Mouse (Mus musculus) embryonic facial prominence, embryonic 14.5 days (tissue): Measurements from ENCODE around the gene Arpc5. TPM values are rescaled to one million over a fixed set of nuclear protein-coding genes. Genes with fewer than 3 reads are reported as not detected.
"Not testable (repeated sequence)": the region's sequence is repeated elsewhere in the genome, so short reads cannot be mapped to it uniquely, and the experiment has no call there.

ENCODE experiments used
- ATAC-seq: fragments of 200-750 bp; cut with Nextera tagmentation; 2 replicates; pipeline ENCODE4 v1.8.0; 2017; ENCODE audit warnings: low read depth, moderate number of reproducible peaks, moderate TSS enrichment
- DNase-seq: peaks from one replicate; pipeline ENCODE4 v3.0.0-alpha.2; 2015; ENCODE audit warnings: low spot score
- H3K27ac ChIP-seq: fragments of 300-500 bp; sonication (generic); replicated peaks from 2 replicates; pipeline ENCODE4 v1.5.1; 2014; ENCODE audit warnings: low read depth, mild to moderate bottlenecking, low read length, moderate library complexity
- H3K27me3 ChIP-seq: fragments of 300-500 bp; sonication (generic); replicated peaks from 2 replicates; pipeline ENCODE4 v1.6.1; 2014; ENCODE audit warnings: low read length; ENCODE audit not compliant: control insufficient read depth, insufficient read depth
- H3K36me3 ChIP-seq: fragments of 300-500 bp; sonication (generic); 2 replicates; pipeline ENCODE4 v1.6.1; 2014; ENCODE audit warnings: low read length, mixed read lengths; ENCODE audit not compliant: control insufficient read depth, insufficient read depth
- H3K4me1 ChIP-seq: fragments of 300-500 bp; sonication (generic); 2 replicates; pipeline ENCODE4 v1.6.1; 2014; ENCODE audit warnings: antibody characterized with exemption, low read length; ENCODE audit not compliant: control insufficient read depth, insufficient read depth
- H3K4me2 ChIP-seq: fragments of 300-500 bp; sonication (generic); 2 replicates; pipeline ENCODE4 v1.6.1; 2014; ENCODE audit warnings: low read depth, mild to moderate bottlenecking, low read length, moderate library complexity, mixed read lengths
- H3K4me3 ChIP-seq: fragments of 300-500 bp; sonication (generic); 2 replicates; pipeline ENCODE4 v1.5.1; 2014; ENCODE audit warnings: low read depth, mild to moderate bottlenecking, low read length
- H3K9ac ChIP-seq: fragments of 300-500 bp; sonication (generic); 2 replicates; pipeline ENCODE4 v1.6.1; 2014; ENCODE audit warnings: low read depth, mild to moderate bottlenecking, low read length, moderate library complexity, mixed read lengths
- H3K9me3 ChIP-seq: fragments of 300-500 bp; sonication (generic); 2 replicates; pipeline ENCODE4 v1.6.1; 2016; ENCODE audit warnings: low read length; ENCODE audit not compliant: control insufficient read depth
- WGBS: fragments of 180-500 bp; shearing (Covaris S2); extraction: QIAGEN DNeasy Blood & Tissue Kit; methylation state at CpG from one replicate; pipeline ENCODE4 v1.1.7; 2014; 5-methylcytosine and 5-hydroxymethylcytosine counted together
- polyA plus RNA-seq: library from polyadenylated mRNA; unstranded; fragments of >200 nt; fragmentation: Nextera tagmentation; extraction: Ambion mirVana; gene quantifications from 2 replicates; pipeline ENCODE4 v1.2.1, GENCODE M21; 2014

Arpc5 gene
- polyA plus RNA-seq, 1 experiment from 2014 or later: 267 TPM

- DNase-seq (peak; percentile 94), ATAC-seq (peak; percentile 42; the same call in 1 of the 2 replicates)
- peaks cover 41% of the 10 kb centered on the region for H3K36me3 ChIP-seq
- H3K4me3 ChIP-seq: peak overlapping the region; percentile 96
- 9% methylated on average over 5 of the region's 5 CpGs for WGBS
- H3K27ac ChIP-seq: no peak overlapping the region
- peak overlapping the region; percentile 98 for H3K4me2 ChIP-seq
- no peaks in the 10 kb centered on the region; the same call in 1 of the 2 replicates for H3K4me1 ChIP-seq
- H3K9me3 ChIP-seq: no peaks in the 10 kb centered on the region
- H3K27me3 ChIP-seq: peaks cover 3% of the 10 kb centered on the region; the same call in 1 of the 2 replicates
- peak overlapping the region; percentile 94 for H3K9ac ChIP-seq
Measured at GRCm38 (mm10) chr1:152767749-152768488, 1.6 kb downstream of the Arpc5 start.

GRCm38 (mm10) chr1:152771016-152771415, 4.7 kb downstream of the Arpc5 start:
- Histone ChIP-seq H3K9me3 (no peaks in the 10 kb centered on the region), H3K4me3 (no peak overlapping the region), H3K27ac (no peak overlapping the region), H3K27me3 (no peaks in the 10 kb centered on the region; the same call in 1 of the 2 replicates), H3K36me3 (peaks cover 72% of the 10 kb centered on the region), H3K9ac (no peak overlapping the region), H3K4me1 (no peaks in the 10 kb centered on the region; the same call in 1 of the 2 replicates), H3K4me2 (no peak overlapping the region)
- no peak for DNase-seq
- whole genome bisulfite sequencing: 81% methylated on average over 9 of the region's 9 CpGs
- ATAC-seq: no peak

GRCm38 (mm10) chr1:152774601-152775000, 8.3 kb downstream of the Arpc5 start:
- WGBS: 85% methylated on average over 3 of the region's 3 CpGs
- ATAC-seq, H3K4me1 ChIP-seq, H3K9ac ChIP-seq, H3K4me2 ChIP-seq, H3K27me3 ChIP-seq, H3K9me3 ChIP-seq, H3K27ac ChIP-seq, H3K4me3 ChIP-seq, DNase-seq: not testable (repeated sequence)
- H3K36me3 ChIP-seq: peaks cover 70% of the 10 kb centered on the region

DNA sequence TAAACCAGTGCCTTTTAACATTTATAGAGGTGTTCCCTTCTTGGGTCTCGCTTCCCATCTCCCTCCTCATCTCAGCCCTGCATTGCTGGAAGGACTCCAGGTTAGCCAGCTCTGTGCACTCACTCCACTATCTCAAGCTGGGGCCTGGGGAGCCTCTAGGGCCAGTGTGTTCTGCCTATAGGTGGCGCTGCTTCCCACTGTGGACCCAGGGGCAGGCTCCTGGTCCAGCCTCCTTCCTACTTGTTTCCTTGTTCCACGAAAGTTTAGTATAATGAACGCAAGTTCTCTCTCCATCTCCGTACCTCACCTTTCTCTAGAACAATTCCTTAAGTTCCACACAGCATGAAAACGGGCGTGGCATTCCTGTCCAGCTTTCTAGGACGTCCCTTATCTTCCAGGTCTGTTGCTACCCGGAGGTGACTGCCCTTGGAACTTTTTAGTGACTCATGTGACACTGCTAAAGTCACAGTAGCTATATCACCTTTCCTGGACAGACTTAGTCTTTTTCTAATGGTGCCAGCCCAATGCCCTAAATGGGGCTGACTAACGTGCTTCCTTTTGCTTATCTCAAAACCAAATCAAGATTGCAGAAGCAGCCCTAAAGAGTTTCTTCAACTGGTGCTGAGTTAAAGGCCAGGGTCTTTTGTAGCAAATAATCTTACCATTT, 12.9 kb downstream of the Arpc5 start:
- H3K9ac ChIP-seq: no peak overlapping the region
- no peaks in the 10 kb centered on the region for H3K27me3 ChIP-seq
- no peak overlapping the region for H3K4me3 ChIP-seq
- peak; percentile 68; the same call in 1 of the 2 replicates for ATAC-seq
- H3K9me3 ChIP-seq: no peaks in the 10 kb centered on the region
- DNase-seq: peak; percentile 35
- H3K4me2 ChIP-seq: no peak overlapping the region
- 34% methylated on average over 10 of the region's 10 CpGs for WGBS
- no peak overlapping the region for H3K27ac ChIP-seq
- H3K36me3 ChIP-seq: peaks cover 26% of the 10 kb centered on the region
- H3K4me1 ChIP-seq: no peaks in the 10 kb centered on the region

DNA sequence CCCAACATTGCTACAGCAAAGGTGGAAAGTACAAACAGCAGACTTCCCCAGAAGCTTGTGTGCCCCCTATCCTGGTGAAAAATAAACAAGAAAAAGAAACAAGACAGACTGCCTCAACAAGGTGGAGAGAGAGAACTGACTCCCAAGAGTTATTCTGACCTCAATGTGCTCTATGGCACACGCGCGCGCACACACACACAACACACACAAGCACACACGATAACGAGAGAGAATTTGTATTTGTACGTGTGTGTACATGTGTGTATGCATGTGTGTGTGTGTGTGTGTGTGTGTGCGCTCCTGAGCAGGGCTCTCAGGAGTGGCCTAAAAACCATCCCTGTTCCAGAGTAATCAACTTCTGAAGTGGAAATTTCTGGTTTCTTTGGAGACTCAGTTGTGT, 18.3 kb downstream of the Arpc5 start:
- H3K36me3 ChIP-seq: no peaks in the 10 kb centered on the region
- H3K9ac ChIP-seq: no peak overlapping the region
- H3K9me3 ChIP-seq: no peaks in the 10 kb centered on the region
- 98% methylated on average over 8 of the region's 8 CpGs for WGBS
- ATAC-seq (no peak), DNase-seq (no peak)
- H3K27me3 ChIP-seq: no peaks in the 10 kb centered on the region
- no peak overlapping the region for H3K4me3 ChIP-seq
- no peaks in the 10 kb centered on the region for H3K4me1 ChIP-seq
- H3K27ac ChIP-seq: no peak overlapping the region
- H3K4me2 ChIP-seq: no peak overlapping the region

DNA sequence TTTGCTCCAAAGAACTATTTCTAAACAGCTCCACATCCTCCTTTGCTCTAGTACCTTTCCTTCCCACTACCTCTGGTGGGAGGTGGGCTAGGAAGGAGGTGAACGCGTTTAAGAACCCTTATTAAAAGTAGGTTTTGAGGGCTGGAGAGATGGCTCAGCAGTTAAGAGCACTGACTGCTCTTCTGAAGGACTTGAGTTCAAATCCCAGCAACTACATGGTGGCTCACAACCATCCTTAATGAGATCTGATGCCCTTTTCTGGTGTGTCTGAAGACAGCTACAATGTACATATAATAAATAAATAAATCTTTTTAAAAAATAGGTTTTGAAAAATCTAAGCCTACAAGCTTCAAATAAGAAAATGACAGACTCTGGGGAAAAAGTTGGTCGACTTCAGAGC, 19.1 kb downstream of the Arpc5 start:
- H3K4me1 ChIP-seq, H3K9me3 ChIP-seq, H3K27ac ChIP-seq, H3K9ac ChIP-seq, DNase-seq, H3K36me3 ChIP-seq, H3K27me3 ChIP-seq, H3K4me2 ChIP-seq, H3K4me3 ChIP-seq, ATAC-seq: not testable (repeated sequence)
- WGBS: 83% methylated on average over 3 of the region's 3 CpGs

DNA sequence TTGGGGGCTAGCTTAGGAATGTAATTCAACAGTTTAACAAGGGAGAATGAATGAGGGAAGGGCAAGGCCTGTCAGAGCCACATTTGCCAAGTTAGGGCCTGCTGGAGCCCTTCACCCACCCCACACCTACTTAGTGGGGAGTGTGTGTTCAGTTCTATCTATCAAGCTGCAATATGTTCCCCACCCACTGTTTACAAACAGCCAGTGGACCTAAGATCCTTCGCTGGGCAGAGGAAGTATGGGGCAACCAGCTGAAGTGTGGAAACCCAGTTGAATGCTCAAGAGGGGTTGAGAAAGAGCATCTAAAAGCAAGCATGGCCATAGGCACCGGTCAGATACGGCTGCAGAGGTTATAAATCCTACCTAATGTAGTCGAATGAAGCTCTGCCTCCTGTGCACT, 20.6 kb downstream of the Arpc5 start:
- Histone ChIP-seq H3K27ac (no peak overlapping the region), H3K9me3 (no peaks in the 10 kb centered on the region), H3K9ac (no peak overlapping the region), H3K4me2 (no peak overlapping the region), H3K4me1 (no peaks in the 10 kb centered on the region; the same call in 1 of the 2 replicates), H3K4me3 (no peak overlapping the region), H3K27me3 (no peaks in the 10 kb centered on the region), H3K36me3 (no peaks in the 10 kb centered on the region)
- DNase-seq: no peak
- 89% methylated on average over 4 of the region's 4 CpGs for WGBS
- no peak for ATAC-seq

DNA sequence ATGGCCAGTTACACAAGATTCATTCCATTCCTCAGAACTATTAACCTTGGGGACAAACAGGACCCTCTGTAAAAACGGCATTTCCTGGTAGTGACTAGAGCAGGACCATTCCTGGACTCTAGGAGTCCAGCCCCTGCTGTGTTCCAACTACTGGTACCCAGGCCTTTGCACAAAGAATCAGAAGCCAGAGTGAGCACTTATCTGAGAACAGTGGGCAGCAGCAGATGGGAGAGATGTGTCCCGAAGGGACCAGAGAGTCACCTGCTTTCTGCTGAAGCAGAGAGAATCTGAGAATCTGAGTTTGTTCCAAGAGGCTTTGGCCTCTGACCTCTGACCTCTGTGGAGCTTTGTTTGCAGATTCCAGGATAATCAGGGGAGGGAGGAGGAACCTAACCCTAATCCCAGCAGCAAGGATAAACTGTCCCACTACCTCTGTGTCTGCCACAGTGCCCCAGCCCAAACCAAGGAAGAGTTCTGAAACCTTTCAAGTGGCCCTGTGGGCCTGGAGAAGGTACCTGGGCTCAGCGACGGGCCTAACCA, 21.8 kb downstream of the Arpc5 start:
- ATAC-seq: no peak
- Histone ChIP-seq H3K27me3 (no peaks in the 10 kb centered on the region), H3K9ac (no peak overlapping the region), H3K4me2 (no peak overlapping the region), H3K4me1 (no peaks in the 10 kb centered on the region; the same call in 1 of the 2 replicates), H3K27ac (no peak overlapping the region), H3K9me3 (no peaks in the 10 kb centered on the region), H3K36me3 (no peaks in the 10 kb centered on the region), H3K4me3 (no peak overlapping the region)
- DNase-seq: no peak
- 25% methylated on average over 4 of the region's 4 CpGs for WGBS
